Mouse (Mus musculus): ENCODE measurements around the gene Hap1. TPM values are rescaled to one million over a fixed set of nuclear protein-coding genes. Genes with fewer than 3 reads are reported as not detected.
A peak's percentile ranks its signal among the peaks of the same experiment; 100 is the strongest.
"Not testable (repeated sequence)": the region's sequence is repeated elsewhere in the genome, so short reads cannot be mapped to it uniquely, and the experiment has no call there.

Gene Hap1
- total and polyA plus RNA-seq, 2 experiments from 2014 or later = 2.0 to 3.5 TPM

GRCm38 (mm10) chr11:100371981-100372558, 16.1 kb upstream of the Hap1 start:
- Histone ChIP-seq H3K4me3 (ENCODE audit: low read depth, low read length) (no peak overlapping the region), H3K4me2 (ENCODE audit: low read depth, low read length) (no peak overlapping the region), H3K27me3 (ENCODE audit: control insufficient read depth, insufficient read depth, low read length) (no peaks in the 10 kb centered on the region), H3K36me3 (replicated peaks; ENCODE audit: control insufficient read depth, insufficient read depth, low read length) (peaks cover 78% of the 10 kb centered on the region), H3K9me3 (replicated peaks; ENCODE audit: control insufficient read depth, low read length) (no peaks in the 10 kb centered on the region), H3K9ac (replicated peaks; ENCODE audit: low read depth, low read length) (no peak overlapping the region), H3K4me1 (ENCODE audit: control insufficient read depth, insufficient read depth) (no peaks in the 10 kb centered on the region), H3K27ac (ENCODE audit: low read depth) (no peak overlapping the region)
- WGBS = 80% methylated on average over 7 of the region's 8 CpGs
- ATAC-seq (ENCODE audit: insufficient read depth, low read depth) (no peak), DNase-seq (ENCODE audit: low spot score) (no peak)
- no peak for TF ChIP-seq EP300 (IDR thresholded peaks at IDR 0.05; ENCODE audit: low read depth)
- no peak for TF ChIP-seq CTCF (IDR thresholded peaks at IDR 0.05; ENCODE audit: low read depth)

- Histone ChIP-seq H3K4me1 (ENCODE audit: control insufficient read depth, insufficient read depth) (no peaks in the 10 kb centered on the region), H3K36me3 (replicated peaks; ENCODE audit: control insufficient read depth, insufficient read depth, low read length) (peaks cover 56% of the 10 kb centered on the region), H3K9ac (replicated peaks; ENCODE audit: low read depth, low read length) (no peak overlapping the region), H3K27me3 (ENCODE audit: control insufficient read depth, insufficient read depth, low read length) (no peaks in the 10 kb centered on the region), H3K4me3 (ENCODE audit: low read depth, low read length) (no peak overlapping the region), H3K27ac (ENCODE audit: low read depth) (no peak overlapping the region), H3K4me2 (ENCODE audit: low read depth, low read length) (no peak overlapping the region), H3K9me3 (replicated peaks; ENCODE audit: control insufficient read depth, low read length) (no peaks in the 10 kb centered on the region)
- TF ChIP-seq EP300 (IDR thresholded peaks at IDR 0.05; ENCODE audit: low read depth) (no peak), CTCF (IDR thresholded peaks at IDR 0.05; ENCODE audit: low read depth) (no peak)
- DNase-seq (ENCODE audit: low spot score) (no peak), ATAC-seq (ENCODE audit: insufficient read depth, low read depth) (no peak)
- 43% methylated on average over 8 of the region's 8 CpGs for WGBS
These were observed 13.9 kb upstream of the Hap1 start for GRCm38 (mm10) chr11:100369822-100370221.

GRCm38 (mm10) chr11:100369145-100369544, 13.2 kb upstream of the Hap1 start:
- peaks cover 51% of the 10 kb centered on the region for H3K36me3 ChIP-seq (replicated peaks; ENCODE audit: control insufficient read depth, insufficient read depth, low read length)
- no peak for TF ChIP-seq EP300 (IDR thresholded peaks at IDR 0.05; ENCODE audit: low read depth)
- no peak for TF ChIP-seq CTCF (IDR thresholded peaks at IDR 0.05; ENCODE audit: low read depth)
- DNase-seq (ENCODE audit: low spot score) (no peak), ATAC-seq (ENCODE audit: insufficient read depth, low read depth) (no peak)
- no peak overlapping the region for H3K4me3 ChIP-seq (ENCODE audit: low read depth, low read length)
- no peak overlapping the region for H3K27ac ChIP-seq (ENCODE audit: low read depth)
- WGBS = 53% methylated on average over 7 of the region's 7 CpGs
- H3K9me3 ChIP-seq (replicated peaks; ENCODE audit: control insufficient read depth, low read length) = no peaks in the 10 kb centered on the region
- H3K4me1 ChIP-seq (ENCODE audit: control insufficient read depth, insufficient read depth) = no peaks in the 10 kb centered on the region
- no peaks in the 10 kb centered on the region for H3K27me3 ChIP-seq (ENCODE audit: control insufficient read depth, insufficient read depth, low read length)
- H3K4me2 ChIP-seq (ENCODE audit: low read depth, low read length) = no peak overlapping the region
- H3K9ac ChIP-seq (replicated peaks; ENCODE audit: low read depth, low read length) = no peak overlapping the region

- TF ChIP-seq EP300 (IDR thresholded peaks at IDR 0.05; ENCODE audit: low read depth) = no peak
- peak; percentile 84 for TF ChIP-seq CTCF (IDR thresholded peaks at IDR 0.05; ENCODE audit: low read depth)
- peak; percentile 64 for ATAC-seq (ENCODE audit: insufficient read depth, low read depth)
- peaks cover 21% of the 10 kb centered on the region; the same call in 1 of the 2 replicates for H3K27me3 ChIP-seq (ENCODE audit: control insufficient read depth, insufficient read depth, low read length)
- H3K4me3 ChIP-seq (ENCODE audit: low read depth, low read length) = no peak overlapping the region
- no peak overlapping the region for H3K27ac ChIP-seq (ENCODE audit: low read depth)
- DNase-seq (ENCODE audit: low spot score) = peak; percentile 51
- no peak overlapping the region for H3K4me2 ChIP-seq (ENCODE audit: low read depth, low read length)
- WGBS = 17% methylated on average over 12 of the region's 12 CpGs
- H3K36me3 ChIP-seq (replicated peaks; ENCODE audit: control insufficient read depth, insufficient read depth, low read length) = no peaks in the 10 kb centered on the region
- H3K9ac ChIP-seq (replicated peaks; ENCODE audit: low read depth, low read length) = no peak overlapping the region
- no peaks in the 10 kb centered on the region for H3K4me1 ChIP-seq (ENCODE audit: control insufficient read depth, insufficient read depth)
- no peaks in the 10 kb centered on the region for H3K9me3 ChIP-seq (replicated peaks; ENCODE audit: control insufficient read depth, low read length)
These were observed 7.1 kb upstream of the Hap1 start for GRCm38 (mm10) chr11:100362979-100363562.

- Histone ChIP-seq H3K4me2 (ENCODE audit: low read depth, low read length) (no peak overlapping the region), H3K9me3 (replicated peaks; ENCODE audit: control insufficient read depth, low read length) (no peaks in the 10 kb centered on the region), H3K4me3 (ENCODE audit: low read depth, low read length) (no peak overlapping the region), H3K9ac (replicated peaks; ENCODE audit: low read depth, low read length) (no peak overlapping the region), H3K36me3 (replicated peaks; ENCODE audit: control insufficient read depth, insufficient read depth, low read length) (no peaks in the 10 kb centered on the region), H3K27ac (ENCODE audit: low read depth) (no peak overlapping the region), H3K27me3 (ENCODE audit: control insufficient read depth, insufficient read depth, low read length) (peaks cover 23% of the 10 kb centered on the region), H3K4me1 (ENCODE audit: control insufficient read depth, insufficient read depth) (no peaks in the 10 kb centered on the region)
- ATAC-seq (ENCODE audit: insufficient read depth, low read depth) = peak; percentile 55
- TF ChIP-seq CTCF (IDR thresholded peaks at IDR 0.05; ENCODE audit: low read depth) (peak; percentile 89), EP300 (IDR thresholded peaks at IDR 0.05; ENCODE audit: low read depth) (no peak)
- 14% methylated on average over 8 of the region's 8 CpGs for WGBS
- DNase-seq (ENCODE audit: low spot score) = peak; percentile 62
These were observed 6.5 kb upstream of the Hap1 start for GRCm38 (mm10) chr11:100362209-100362978.

- not testable (repeated sequence) for H3K36me3 ChIP-seq (replicated peaks; ENCODE audit: control insufficient read depth, insufficient read depth, low read length); H3K9ac ChIP-seq (replicated peaks; ENCODE audit: low read depth, low read length); ATAC-seq (ENCODE audit: insufficient read depth, low read depth); H3K9me3 ChIP-seq (replicated peaks; ENCODE audit: control insufficient read depth, low read length); DNase-seq (ENCODE audit: low spot score); H3K27ac ChIP-seq (ENCODE audit: low read depth); H3K4me1 ChIP-seq (ENCODE audit: control insufficient read depth, insufficient read depth); H3K4me3 ChIP-seq (ENCODE audit: low read depth, low read length); H3K4me2 ChIP-seq (ENCODE audit: low read depth, low read length)
- peaks cover 35% of the 10 kb centered on the region for H3K27me3 ChIP-seq (ENCODE audit: control insufficient read depth, insufficient read depth, low read length)
- no CpG with 5 or more reads among the region's 13 CpGs for WGBS
These were observed 5.1 kb upstream of the Hap1 start for GRCm38 (mm10) chr11:100361059-100361458.

Data from heart, postnatal 0 days (tissue).